Mouse (Mus musculus) layer of hippocampus, postnatal 14 days (tissue): ENCODE measurements at regions not wholly inside any gene's neighbourhood (a gene's known extent, or its start where the extent isn't known, plus 50 kb on each side); places are given as distances from the start of the nearest gene placed in this dataset.
A peak's percentile ranks its signal among the peaks of the same experiment; 100 is the strongest.
"Not testable (repeated sequence)": the region's sequence is repeated elsewhere in the genome, so short reads cannot be mapped to it uniquely, and the experiment has no call there.

Experiments used
- DNase-seq, 2 experiments: peaks; one replicate each; pipeline ENCODE4 v3.0.0; 2021 to 2022; ENCODE audit warnings: low spot score in 2 of 2, mixed read lengths in 1 of 2
- microRNA-seq, 2 experiments: library from miRNA; unstranded; fragments of <30 nt; microRNA quantifications; one replicate each; pipeline ENCODE4 v1.2.0; 2021

DNA sequence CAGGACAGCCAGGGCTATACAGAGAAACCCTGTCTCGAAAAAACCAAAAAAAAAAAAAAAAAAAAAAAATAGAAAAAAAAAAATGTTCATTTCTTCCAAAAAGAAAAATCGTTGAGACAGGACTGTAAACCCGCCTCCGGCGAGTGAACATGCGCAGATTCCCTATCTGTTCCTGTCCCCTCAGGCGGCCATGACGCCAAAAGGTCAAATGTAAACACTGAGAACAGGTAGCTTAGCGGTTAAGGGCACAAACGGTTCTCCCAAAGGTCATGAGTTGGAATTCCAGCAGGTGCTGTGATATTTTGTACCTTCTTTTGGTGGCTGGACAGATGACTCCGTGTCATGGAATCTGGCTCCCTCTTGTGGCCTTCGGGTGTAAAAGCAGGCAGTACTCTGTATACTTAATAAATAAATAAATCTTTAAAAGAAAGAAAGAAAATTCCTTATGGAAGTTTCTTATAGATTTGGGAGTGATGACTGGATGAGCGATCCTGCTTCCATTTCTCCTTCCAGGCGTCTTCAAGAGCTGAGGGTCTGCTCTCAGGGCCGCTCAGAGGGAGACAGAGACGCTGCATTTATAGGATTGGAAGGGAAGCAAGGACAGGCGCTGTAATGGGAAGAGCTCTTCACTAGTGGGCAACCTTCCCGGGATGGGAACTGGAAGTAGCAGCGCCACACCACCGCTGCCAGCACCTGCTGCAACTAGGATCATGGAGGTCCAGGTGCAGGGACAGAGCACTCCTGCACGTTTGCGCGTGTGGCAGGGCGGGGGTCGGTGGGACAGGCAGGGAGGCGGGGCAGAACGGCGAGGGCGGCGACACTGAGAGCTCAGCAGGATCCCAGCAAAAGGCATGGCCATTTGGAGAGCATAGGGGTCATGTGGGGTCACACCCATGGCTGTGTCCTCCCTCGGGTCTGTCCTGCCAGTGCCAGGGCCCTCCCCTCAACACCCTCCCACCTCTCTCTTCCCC, 189.2 kb upstream of the Gm10767 start:
- DNase-seq, result not testable (repeated sequence)

GRCm38 (mm10) chr13:66711010-66711409, 193.7 kb upstream of the Gm10767 start:
- DNase-seq, result not testable (repeated sequence)

GRCm38 (mm10) chr13:66697983-66698535, 206.7 kb upstream of the Gm10767 start:
- not testable (repeated sequence) for DNase-seq

GRCm38 (mm10) chr13:66680766-66681165, 223.9 kb upstream of the Gm10767 start:
- not testable (repeated sequence) for DNase-seq

DNA sequence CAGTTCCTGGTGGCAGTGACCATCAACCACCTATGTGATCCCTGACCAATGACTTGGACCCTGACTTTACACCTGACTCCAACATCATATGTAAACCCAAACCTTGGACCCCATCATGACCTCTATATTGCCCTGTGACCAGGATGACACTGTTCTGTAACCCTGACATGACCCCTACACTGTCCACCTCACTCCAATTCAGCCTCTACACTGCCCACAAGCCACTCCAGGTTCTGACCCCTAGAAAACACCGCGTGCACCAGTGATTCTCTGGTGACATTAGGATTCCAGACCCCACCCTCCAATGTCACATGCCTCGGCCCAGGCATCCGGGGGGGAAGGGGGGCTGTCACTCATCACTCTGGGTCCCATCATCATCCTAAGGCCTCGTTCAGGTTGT, 201.3 kb upstream of the 2410141K09Rik start:
- not testable (repeated sequence) for DNase-seq

GRCm38 (mm10) chr13:66625761-66626160, 184.8 kb upstream of the 2410141K09Rik start:
- not testable (repeated sequence) for DNase-seq

DNA sequence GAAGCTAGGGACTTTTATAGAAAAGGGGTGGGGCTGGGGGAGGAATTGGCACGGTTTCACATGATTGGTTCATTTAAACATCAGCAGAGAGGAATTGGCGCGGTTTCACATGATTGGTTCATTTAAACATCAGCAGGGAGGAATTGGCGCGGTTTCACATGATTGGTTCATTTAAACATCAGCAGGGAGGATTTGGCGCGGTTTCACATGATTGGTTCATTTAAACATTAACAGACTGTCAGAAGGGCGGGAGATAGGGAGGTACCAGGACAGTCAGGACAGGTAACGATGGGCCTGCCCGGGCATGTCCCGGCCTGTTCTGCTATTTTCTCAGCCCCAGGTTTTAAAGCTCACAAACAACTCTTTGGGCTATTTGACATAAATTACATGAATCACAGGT, 145.1 kb upstream of the 2410141K09Rik start:
- DNase-seq, result peak in 1 of 2 experiments; percentile 0

DNA sequence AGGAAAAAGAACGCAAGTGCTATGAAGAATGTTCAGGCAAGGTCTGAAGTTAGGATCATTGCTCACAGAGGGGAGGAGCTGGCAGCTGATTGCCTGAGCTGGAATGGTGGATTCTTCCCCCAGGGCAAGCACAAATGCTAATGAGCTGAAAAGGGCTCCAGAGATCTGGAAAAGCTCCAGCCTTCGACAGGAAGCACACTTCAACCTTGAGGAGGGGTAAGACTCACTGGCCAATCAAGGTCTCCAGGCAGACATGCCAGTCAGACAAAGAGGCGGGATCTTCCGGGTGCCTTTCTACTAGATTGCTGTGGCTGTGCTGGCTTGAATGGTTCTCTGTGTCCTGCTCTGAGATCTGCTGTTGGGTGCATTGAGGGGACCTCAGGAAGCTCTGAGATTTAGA, 122.7 kb upstream of the 2410141K09Rik start:
- not testable (repeated sequence) for DNase-seq

- DNase-seq, result not testable (repeated sequence)
Measured at GRCm38 (mm10) chr13:66556397-66556796, 115.5 kb upstream of the 2410141K09Rik start.

DNA sequence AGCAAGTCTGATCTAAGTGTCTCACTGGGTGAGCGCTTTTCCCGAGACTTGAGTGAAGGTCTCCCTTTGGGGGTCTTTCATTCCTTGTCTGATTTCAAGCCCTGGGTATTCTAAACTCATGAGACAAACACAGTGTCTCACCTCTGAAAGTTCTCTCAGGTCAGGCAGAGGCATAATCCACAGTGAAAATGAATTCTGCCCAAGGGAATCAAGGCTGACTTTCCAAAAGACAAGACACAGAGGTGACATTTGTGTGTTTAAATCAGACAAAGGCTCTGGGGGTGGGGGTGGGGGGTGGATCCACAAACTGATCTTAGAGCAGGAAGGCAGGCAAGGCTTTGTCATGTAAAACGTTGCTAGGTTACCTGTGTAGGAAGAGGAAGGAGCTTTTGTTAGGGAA, 107.0 kb upstream of the 2410141K09Rik start:
- not testable (repeated sequence) for DNase-seq

- DNase-seq, result not testable (repeated sequence)
Measured at GRCm38 (mm10) chr13:66519596-66519995, 78.7 kb upstream of the 2410141K09Rik start.

Small RNA genes in the stretch of these regions (microRNA-seq; reads per million reads assigned to microRNA genes)
- gene Gm27501, result 0 reads per million in 2 experiments
